Mouse (Mus musculus) kidney, adult 2 months (tissue): ENCODE measurements around the gene Hadhb.

Source experiments
- CTCF ChIP-seq: fragments of 200-500 bp; conservative IDR thresholded peaks from 2 replicates; pipeline ENCODE4 v1.5.1; 2011; ENCODE audit warnings: low read depth, mild to moderate bottlenecking, control low read depth, low read length, moderate library complexity, mixed read lengths; ENCODE audit not compliant: insufficient read depth, insufficient read length
- POLR2A ChIP-seq: fragments of 200-500 bp; IDR thresholded peaks from one replicate; pipeline ENCODE4 v1.6.1; 2011; ENCODE audit warnings: low read depth, low read length, control low read depth

GRCm38 (mm10) chr5:30111126-30111525 is 43.9 kb upstream of the Hadhb start:
- TF ChIP-seq CTCF (0 out of 2 replicates have a peak, but pooled peaks have one; percentile 10), POLR2A (no peak)
